Mouse (Mus musculus) thymus, postnatal 0 days (tissue): ENCODE measurements around the gene Cfdp1. TPM values are rescaled to one million over a fixed set of nuclear protein-coding genes. Genes with fewer than 3 reads are reported as not detected.
"Not testable (repeated sequence)": the region's sequence is repeated elsewhere in the genome, so short reads cannot be mapped to it uniquely, and the experiment has no call there.

Experiments
- DNase-seq: peaks from one replicate; pipeline ENCODE4 v3.0.0-alpha.2; 2015; ENCODE audit warnings: low spot score
- polyA plus RNA-seq: library from polyadenylated mRNA; unstranded; fragments of >200 nt; fragmentation: Nextera tagmentation; extraction: Ambion mirVana; gene quantifications from 2 replicates; pipeline ENCODE4 v1.2.1, GENCODE M21; 2015

Cfdp1 gene
- polyA plus RNA-seq, 1 experiment from 2014 or later, result 105 TPM

GRCm38 (mm10) chr8:111863280-111863679 is 9.2 kb upstream of the Cfdp1 start:
- DNase-seq, result no peak

GRCm38 (mm10) chr8:111855977-111856376 is 1.9 kb upstream of the Cfdp1 start:
- DNase-seq, result no peak

- not testable (repeated sequence) for DNase-seq
These were observed 872 bp downstream of the Cfdp1 start for GRCm38 (mm10) chr8:111853219-111853618.

GRCm38 (mm10) chr8:111846746-111847145 is 7.3 kb downstream of the Cfdp1 start:
- DNase-seq, result no peak

- peak; percentile 38 for DNase-seq
These were observed 18.6 kb downstream of the Cfdp1 start for GRCm38 (mm10) chr8:111835540-111835939.

GRCm38 (mm10) chr8:111834011-111834410 is 20.1 kb downstream of the Cfdp1 start:
- no peak for DNase-seq

- no peak for DNase-seq
These were observed 21.1 kb downstream of the Cfdp1 start for GRCm38 (mm10) chr8:111832983-111833382.

- no peak for DNase-seq
These were observed 22.1 kb downstream of the Cfdp1 start for GRCm38 (mm10) chr8:111831996-111832395.

- DNase-seq, result no peak
These were observed 25.5 kb downstream of the Cfdp1 start for GRCm38 (mm10) chr8:111828595-111828994.

- no peak for DNase-seq
These were observed 28.9 kb downstream of the Cfdp1 start for GRCm38 (mm10) chr8:111825219-111825618.

GRCm38 (mm10) chr8:111824334-111824733 is 29.8 kb downstream of the Cfdp1 start:
- no peak for DNase-seq

GRCm38 (mm10) chr8:111821199-111821598 is 32.9 kb downstream of the Cfdp1 start:
- DNase-seq, result peak; percentile 84

- no peak for DNase-seq
These were observed 33.4 kb downstream of the Cfdp1 start for GRCm38 (mm10) chr8:111820691-111821090.

GRCm38 (mm10) chr8:111820018-111820417 is 34.1 kb downstream of the Cfdp1 start:
- no peak for DNase-seq

GRCm38 (mm10) chr8:111818556-111818955 is 35.5 kb downstream of the Cfdp1 start:
- no peak for DNase-seq

GRCm38 (mm10) chr8:111815078-111815477 is 39.0 kb downstream of the Cfdp1 start:
- DNase-seq, result no peak

- no peak for DNase-seq
These were observed 40.3 kb downstream of the Cfdp1 start for GRCm38 (mm10) chr8:111813818-111814217.

GRCm38 (mm10) chr8:111812835-111813234 is 41.3 kb downstream of the Cfdp1 start:
- DNase-seq, result no peak

- DNase-seq, result no peak
These were observed 43.3 kb downstream of the Cfdp1 start for GRCm38 (mm10) chr8:111810656-111811336.

- DNase-seq, result no peak
These were observed 45.0 kb downstream of the Cfdp1 start for GRCm38 (mm10) chr8:111808891-111809622.

- no peak for DNase-seq
These were observed 46.1 kb downstream of the Cfdp1 start for GRCm38 (mm10) chr8:111808006-111808405.

GRCm38 (mm10) chr8:111803362-111803761 is 50.7 kb downstream of the Cfdp1 start:
- DNase-seq, result no peak

- DNase-seq, result no peak
These were observed 51.8 kb downstream of the Cfdp1 start for GRCm38 (mm10) chr8:111802256-111802655.
